ENCODE assay signal across 8 mouse cellular contexts in the genomic region with DNA sequence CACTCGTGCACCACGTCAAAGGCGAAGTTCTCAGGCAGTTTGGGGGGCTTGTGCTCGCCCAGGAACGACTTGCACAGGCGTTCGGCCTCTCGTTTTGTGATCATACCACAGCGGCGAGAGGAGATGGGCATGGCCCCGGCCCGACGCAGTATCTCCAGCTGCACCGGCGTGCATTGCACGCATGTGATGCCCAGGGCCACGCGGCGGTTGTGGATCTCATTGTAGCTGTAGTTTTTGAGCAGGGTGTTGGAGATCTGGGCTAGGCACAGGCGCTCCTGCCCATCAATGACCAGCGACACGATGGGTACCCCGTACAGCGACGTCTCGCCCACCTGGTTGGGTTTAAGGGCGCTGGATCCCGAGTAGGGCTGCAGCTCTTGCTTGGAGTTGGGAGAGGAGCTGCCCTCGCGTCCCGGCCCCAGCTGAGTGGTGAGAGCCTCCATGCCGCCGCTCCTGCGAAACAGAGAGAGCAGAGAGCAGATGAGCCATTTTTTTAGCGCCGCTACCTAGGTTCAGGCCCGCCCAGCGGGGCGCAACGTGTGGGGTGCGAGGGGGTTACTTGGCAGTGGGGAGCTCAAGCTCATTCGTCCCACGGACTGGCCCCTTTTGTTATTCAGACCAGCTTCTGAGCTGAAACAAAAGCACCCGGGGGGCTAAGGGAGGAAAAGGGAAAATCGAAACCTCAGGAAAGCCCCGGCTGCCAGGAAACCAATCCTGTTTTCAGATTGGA. TPM values are rescaled to one million over a fixed set of nuclear protein-coding genes. Genes with fewer than 3 reads are reported as not detected.
DNase-seq lines count a peak whose midpoint lies in the region; ATAC-seq and TF ChIP-seq lines count a peak whose summit lies in the region.

No protein-coding gene starts in this region.

- TF ChIP-seq CTCF in heart, adult 2 months (IDR thresholded peaks at IDR 0.05), result no peak

- H3K27me3 ChIP-seq in heart, adult 2 months (ENCODE audit: control insufficient read depth, insufficient read depth, low read length), result peaks cover 50% of the 10 kb centered on the region
- peaks cover 100% of the 10 kb centered on the region for H3K27me3 ChIP-seq in heart, embryonic 15.5 days
- H3K27me3 ChIP-seq in liver, embryonic 15.5 days, result peaks cover 100% of the 10 kb centered on the region

- peak overlapping the region; percentile 59 for H3K4me2 ChIP-seq in heart, embryonic 15.5 days
- H3K4me2 ChIP-seq in liver, embryonic 15.5 days, result peak overlapping the region; percentile 39

- intact Hi-C loops in heart, adult 2 months (cut with DNase I), result no loop called here
- intact Hi-C loops in heart, postnatal 14 days (cut with DNase I), result no loop called here

- H3K9ac ChIP-seq in heart, adult 2 months (ENCODE audit: low read depth, low read length), result no peak overlapping the region
- H3K9ac ChIP-seq in ES-E14 (ENCODE audit: insufficient read depth, low read depth, low read length, poor library complexity, severe bottlenecking), result no peak overlapping the region
- H3K9ac ChIP-seq in heart, embryonic 15.5 days, result no peak overlapping the region
- H3K9ac ChIP-seq in liver, embryonic 15.5 days, result no peak overlapping the region

- H3K4me1 ChIP-seq in heart, adult 2 months (ENCODE audit: control insufficient read depth, insufficient read depth, low read length), result no peaks in the 10 kb centered on the region
- H3K4me1 ChIP-seq in ES-E14 (ENCODE audit: control insufficient read depth in 2 of 2, insufficient read depth in 2 of 2, low read length in 2 of 2, poor library complexity in 1 of 2), result peaks cover 0 to 8% of the 10 kb centered on the region in 2 experiments; a peak in 1 of 4 replicates
- H3K4me1 ChIP-seq in heart, embryonic 15.5 days (replicated peaks), result peaks cover 68% of the 10 kb centered on the region
- H3K4me1 ChIP-seq in liver, embryonic 15.5 days (replicated peaks), result peaks cover 39% of the 10 kb centered on the region

- no peak for TF ChIP-seq EP300 in heart, adult 2 months (IDR thresholded peaks at IDR 0.05; ENCODE audit: insufficient read depth, low read depth, low read length)

- H3K4me3 ChIP-seq in heart, adult 2 months, result peak overlapping the region; percentile 3; the same call in 1 of the 2 replicates
- H3K4me3 ChIP-seq in ES-E14 (ENCODE audit: insufficient read depth in 1 of 2, low read depth in 1 of 2, low read length in 2 of 2, poor library complexity in 1 of 2, severe bottlenecking in 1 of 2), result peak overlapping the region; percentile 26 to 39; a peak in 3 of 4 replicates
- peak overlapping the region; percentile 41 for H3K4me3 ChIP-seq in heart, embryonic 15.5 days
- peak overlapping the region; percentile 12; the same call in 1 of the 2 replicates for H3K4me3 ChIP-seq in liver, embryonic 15.5 days (replicated peaks)

- H3K9me3 ChIP-seq in ES-E14 (ENCODE audit: control insufficient read depth, insufficient read depth, low read depth, low read length), result no peaks in the 10 kb centered on the region
- no peaks in the 10 kb centered on the region for H3K9me3 ChIP-seq in heart, embryonic 15.5 days (replicated peaks)
- no peaks in the 10 kb centered on the region for H3K9me3 ChIP-seq in liver, embryonic 15.5 days (replicated peaks)

- DNase-seq in heart, adult 2 months, result no peak
- DNase-seq in heart, postnatal 14 days, result no peak
- no peak for DNase-seq in ES-E14 (ENCODE audit: low read depth, low spot score)
- no peak for DNase-seq in layer of hippocampus, postnatal 14 days (ENCODE audit: low spot score in 2 of 2)
- DNase-seq in spleen, postnatal 4 days (ENCODE audit: low spot score in 2 of 2), result no peak
- no peak for DNase-seq in layer of hippocampus, adult 11-12 months (ENCODE audit: low spot score)

- H3K36me3 ChIP-seq in heart, adult 2 months (ENCODE audit: control insufficient read depth, insufficient read depth, low read length), result no peaks in the 10 kb centered on the region
- H3K36me3 ChIP-seq in ES-E14 (ENCODE audit: control insufficient read depth, insufficient read depth, low read length, poor library complexity, severe bottlenecking), result no peaks in the 10 kb centered on the region
- H3K36me3 ChIP-seq in heart, embryonic 15.5 days, result no peaks in the 10 kb centered on the region
- H3K36me3 ChIP-seq in liver, embryonic 15.5 days (replicated peaks), result no peaks in the 10 kb centered on the region

- in situ Hi-C loops in ES-E14 (cut with MboI; ENCODE audit: low sequenced_read_pairs in 2 of 2, unreplicated experiment in 2 of 2), result loop anchor here (10.0 to 25.0 kb wide), 2 partner anchors 691 to 1239 kb away; partner anchors contain the start of gene Megf11 (in 1 of the 2)

- ATAC-seq in heart, embryonic 15.5 days (replicated peaks; ENCODE audit: insufficient number of reproducible peaks, insufficient read depth, low FRiP score, low read depth), result no peak
- ATAC-seq in liver, embryonic 15.5 days (ENCODE audit: insufficient read depth), result no peak

- WGBS in heart, adult 2 months, result 1% methylated on average over 46 of the region's 46 CpGs
- 1% methylated on average over 46 of the region's 46 CpGs for WGBS in heart, embryonic 15.5 days
- WGBS in liver, embryonic 15.5 days (ENCODE audit: insufficient replicate concordance), result 2% methylated on average over 46 of the region's 46 CpGs

- H3K27ac ChIP-seq in heart, adult 2 months, result no peak overlapping the region
- H3K27ac ChIP-seq in ES-E14 (ENCODE audit: insufficient read depth, low read depth, low read length, poor library complexity, severe bottlenecking), result no peak overlapping the region
- no peak overlapping the region for H3K27ac ChIP-seq in heart, embryonic 15.5 days
- H3K27ac ChIP-seq in liver, embryonic 15.5 days (replicated peaks), result no peak overlapping the region

- no peaks in the 10 kb centered on the region for H3K79me2 ChIP-seq in heart, adult 2 months (replicated peaks; ENCODE audit: control insufficient read depth, insufficient read depth, low read length)

- no peak for TF ChIP-seq POLR2A in heart, adult 2 months (IDR thresholded peaks at IDR 0.05; ENCODE audit: insufficient read depth, low read depth, low read length)

TF ChIP-seq in ES-E14, 5 proteins besides CTCF, POLR2A, EP300 and RAD21:
- no peak for TF ChIP-seq MAFK (IDR thresholded peaks at IDR 0.05; ENCODE audit: insufficient read depth, low read depth, low read length)
- no peak for TF ChIP-seq HCFC1 (IDR thresholded peaks at IDR 0.05; ENCODE audit: borderline replicate concordance, insufficient read depth, low read length)
- TF ChIP-seq ZNF384 (IDR thresholded peaks at IDR 0.05; ENCODE audit: low read depth, low read length), result no peak
- no peak for TF ChIP-seq CHD2 (IDR thresholded peaks at IDR 0.05; ENCODE audit: low read depth, low read length)
- no peak for TF ChIP-seq ZC3H11A (IDR thresholded peaks at IDR 0.05; ENCODE audit: borderline replicate concordance, low read depth, low read length)

RNA-seq across cellular contexts. Expression of gene Skor1, which starts 2.5 kb away (rescaled TPM):
- total RNA-seq in heart, adult 2 months (2021), result under 1 TPM; 0.07 to 0.10 TPM
- polyA plus RNA-seq in heart, adult 2 months (2012; rRNA removed), result 0.04 TPM in 1 of 2 replicates, not detected in the other
- total RNA-seq in heart, postnatal 14 days (2021), result not detected
- total RNA-seq in ES-E14 (2012; rRNA removed), result 0.54 and 0.58 TPM in 2 replicates
- not detected in 2 replicates for polyA plus RNA-seq in heart, embryonic 15.5 days (2015; fragmentation: Nextera tagmentation; extraction: Ambion mirVana)
- polyA plus RNA-seq in liver, embryonic 15.5 days (2015; fragmentation: Nextera tagmentation; extraction: Ambion mirVana), result not detected in 2 replicates
- under 1 TPM; 0.09 to 0.57 TPM for total RNA-seq in layer of hippocampus, postnatal 14 days (2021)
